Mouse (Mus musculus) lung, adult 18-20 months (tissue): ENCODE data around the gene Cfap70.

ENCODE experiments used
- DNase-seq, 2 experiments: peaks; one replicate each; pipeline ENCODE4 v3.0.0; 2022; ENCODE audit warnings: mixed read lengths in 2 of 2

The Cfap70 gene

DNA sequence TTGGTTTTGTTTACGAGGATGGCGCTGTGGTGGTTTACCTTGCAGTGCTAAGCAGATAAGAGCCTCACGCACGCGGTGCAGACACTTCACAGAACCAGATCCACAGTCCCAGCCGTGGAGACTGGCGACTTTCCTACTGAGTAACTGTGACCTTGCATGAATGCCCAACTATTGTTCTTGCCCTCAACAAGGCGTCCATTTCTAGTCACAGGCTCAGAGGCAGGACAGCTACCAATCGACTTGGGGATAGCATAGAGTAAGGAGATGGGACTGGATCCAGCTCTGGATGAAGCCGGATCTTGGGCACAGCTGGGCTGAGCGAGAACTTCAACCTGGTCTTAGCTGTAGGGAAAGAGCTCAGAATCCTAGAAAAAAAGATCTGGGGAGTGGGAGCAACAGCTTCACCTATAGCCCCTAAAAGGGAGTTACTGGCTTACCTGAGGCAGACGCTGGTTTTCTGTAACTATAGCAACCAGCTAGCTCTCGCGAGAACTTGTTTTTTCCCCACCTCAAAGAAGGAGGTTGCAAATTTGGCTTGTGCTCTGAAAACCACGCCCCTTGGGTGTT is at the start of gene Cfap70:
Gene Cfap70, minus strand, starts transcription at position 462 of the 567 bp plus-strand sequence.
- peak; percentile 68 to 78 for DNase-seq

DNA sequence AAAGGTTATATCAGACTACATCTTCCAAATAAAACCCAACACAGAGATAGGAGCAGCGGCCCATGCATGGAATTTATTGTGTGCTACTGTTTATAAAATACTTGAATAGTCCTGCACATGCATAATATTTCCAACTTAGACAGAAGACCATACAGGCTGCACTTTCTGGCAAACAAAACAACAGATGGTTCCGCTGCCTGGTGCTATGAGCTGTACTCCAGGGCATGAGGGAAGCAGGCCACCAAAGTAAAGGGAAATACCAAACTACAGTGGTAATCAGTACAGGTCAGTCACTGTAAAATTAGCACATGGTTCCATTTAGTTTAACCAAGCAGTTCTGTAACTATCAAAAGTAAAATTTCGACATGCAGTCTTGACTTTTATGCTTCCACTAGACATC is 48.0 kb upstream of the Cfap70 start:
- no peak for DNase-seq

DNA sequence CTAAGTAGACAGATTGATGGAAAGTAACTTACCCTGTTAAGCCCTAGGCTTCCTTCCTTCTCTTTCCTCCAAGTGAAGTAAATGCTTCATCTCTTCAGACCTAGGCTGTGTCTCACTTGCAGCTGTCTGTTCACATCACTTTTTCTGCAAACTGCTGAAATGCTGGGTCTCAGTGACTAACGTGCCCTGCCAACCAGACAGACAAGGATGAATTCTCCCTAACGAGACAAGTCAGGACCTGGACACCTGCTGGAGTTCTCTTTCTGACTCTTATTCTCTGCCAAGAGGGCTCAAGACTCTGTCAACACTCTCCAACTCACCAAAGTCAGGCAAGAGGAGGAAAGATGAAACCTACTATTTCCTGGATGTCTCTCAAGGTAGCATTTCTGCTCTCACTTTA is 44.6 kb upstream of the Cfap70 start, which contains the start of gene Mss51:
Gene Mss51, minus strand, starts transcription at position 299 of the 400 bp plus-strand sequence.
- DNase-seq: no peak

DNA sequence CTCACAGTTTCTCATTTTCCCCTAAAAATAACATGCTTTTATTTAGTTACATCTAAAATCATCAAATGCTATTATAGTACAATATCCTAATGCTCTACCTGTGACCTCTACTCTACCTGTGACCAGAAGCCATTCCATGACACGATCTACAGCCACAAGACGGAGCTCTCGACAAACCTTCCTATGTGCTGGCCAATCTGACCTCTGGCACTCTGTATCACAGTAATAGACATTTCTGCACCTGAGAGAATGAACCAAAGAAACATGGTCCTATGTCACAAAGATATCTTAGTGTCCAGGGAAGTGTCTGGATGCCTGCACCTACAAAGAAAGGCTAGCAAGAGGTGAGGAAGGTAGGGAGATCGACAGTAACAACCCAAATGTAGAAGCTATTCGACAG is 34.0 kb upstream of the Cfap70 start:
- no peak for DNase-seq

DNA sequence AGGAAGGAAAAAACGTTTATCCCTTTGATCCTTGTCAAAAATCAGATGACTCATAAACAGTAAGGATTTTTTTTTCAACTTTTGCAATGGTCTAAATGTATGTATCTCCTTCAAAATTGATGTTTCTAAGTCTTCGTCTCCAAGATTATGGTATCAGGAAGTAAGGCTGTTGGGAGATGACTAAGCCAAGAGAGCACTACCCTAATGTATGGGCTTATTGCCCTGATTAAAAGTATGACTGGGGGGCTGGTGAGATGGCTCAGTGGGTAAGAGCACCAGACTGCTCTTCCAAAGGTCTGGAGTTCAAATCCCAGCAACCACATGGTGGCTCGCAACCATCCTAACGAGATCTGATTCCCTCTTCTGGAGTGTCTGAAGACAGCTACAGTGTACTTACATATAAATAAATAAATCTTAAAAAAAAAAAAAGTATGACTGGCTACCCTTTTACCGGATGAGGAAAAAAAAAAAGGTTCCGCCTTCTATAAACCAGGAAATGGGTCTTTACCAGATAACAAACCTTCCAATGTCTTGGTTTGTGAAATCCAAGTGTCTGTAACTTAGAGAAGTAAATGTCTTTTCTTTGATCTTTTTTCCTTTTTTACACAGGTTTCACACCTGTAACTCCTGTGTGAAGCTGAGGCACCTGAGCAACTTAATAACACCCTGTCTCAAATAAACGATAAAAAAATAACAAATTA is 30.2 kb upstream of the Cfap70 start:
- no peak for DNase-seq

DNA sequence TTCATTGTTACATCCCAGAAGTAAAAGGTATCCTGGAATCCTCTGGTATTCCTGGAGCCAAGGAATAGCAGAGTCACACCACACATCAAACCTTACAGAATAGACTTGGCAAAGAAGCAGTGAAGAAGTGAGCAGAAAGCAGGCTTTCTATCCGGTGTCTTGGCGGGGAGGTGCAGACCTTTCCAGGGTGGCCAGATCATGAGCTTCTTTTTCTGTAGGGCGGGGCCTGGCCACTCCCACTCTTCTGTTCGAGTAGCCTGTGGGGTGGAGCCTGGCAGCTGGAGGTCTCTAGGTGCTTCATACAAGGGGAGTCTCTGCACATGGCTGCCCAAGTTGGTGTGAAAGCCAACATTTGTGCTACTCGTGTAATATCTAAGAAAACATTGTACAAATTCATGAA is 29.2 kb upstream of the Cfap70 start:
- DNase-seq: peak; percentile 41 to 46

DNA sequence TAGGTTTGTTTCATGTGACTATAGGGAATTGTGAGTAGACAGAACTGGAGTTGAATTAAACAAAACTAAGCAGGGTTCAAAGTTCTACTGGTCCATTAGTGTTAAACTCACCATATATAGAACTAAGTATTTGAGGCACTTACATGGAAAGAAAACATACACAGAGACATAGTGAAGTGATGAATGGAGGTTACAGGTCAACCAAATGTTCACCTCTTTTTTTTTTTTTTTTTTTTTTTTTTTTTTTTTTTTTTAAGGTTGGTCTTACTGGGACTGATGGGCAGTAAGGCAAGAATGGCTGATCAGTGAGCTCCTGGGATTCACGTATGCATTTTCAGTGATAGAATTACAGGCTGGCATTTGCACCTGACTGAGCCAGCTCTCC is 28.2 kb upstream of the Cfap70 start:
- DNase-seq: no peak

DNA sequence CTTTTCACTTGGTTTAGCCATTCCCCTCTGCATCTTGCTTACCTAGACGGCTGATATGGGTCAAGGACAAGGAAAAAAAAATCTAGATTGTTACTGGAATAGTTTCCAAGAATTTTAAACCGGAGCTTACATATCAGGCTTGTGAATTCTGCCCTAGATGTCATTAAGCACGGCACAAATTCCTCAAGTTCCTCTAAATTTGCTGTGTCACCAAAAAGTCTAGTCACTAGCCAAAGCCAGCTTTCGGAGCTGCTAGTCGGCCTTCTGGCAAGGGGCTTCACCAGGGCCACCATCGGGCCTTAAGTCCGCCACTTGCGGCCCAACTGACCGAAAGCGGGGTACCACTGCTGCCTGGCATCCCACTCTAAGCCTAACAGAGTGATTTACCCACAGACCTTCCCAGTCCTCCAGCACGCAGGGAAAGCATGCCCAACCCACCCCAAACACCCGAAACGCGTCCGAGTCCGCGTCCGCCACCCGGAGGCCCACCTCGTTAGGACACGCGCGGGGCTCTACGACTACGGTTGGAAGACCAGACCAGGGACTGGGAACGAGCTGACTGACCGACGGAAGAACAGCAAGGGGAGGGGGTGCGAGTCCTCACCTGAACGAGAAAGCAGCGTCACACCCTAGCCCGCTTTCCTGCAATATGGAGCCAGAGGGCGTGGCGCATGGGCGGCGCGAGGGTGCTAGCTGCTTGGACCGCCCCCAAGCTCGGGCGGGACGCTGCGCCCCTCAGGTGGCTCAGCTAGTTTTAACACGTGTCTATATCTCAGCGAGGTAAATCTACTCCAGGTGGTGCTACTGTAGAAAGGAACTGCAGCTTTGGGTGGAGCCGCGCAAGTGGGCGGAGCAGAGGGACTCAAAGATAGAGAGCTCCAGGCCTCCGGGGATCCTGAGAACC is 27.5 kb upstream of the Cfap70 start, which contains the start of gene Anxa7:
Gene Anxa7, minus strand, starts transcription at position 843 of the 904 bp plus-strand sequence.
- DNase-seq: peak; percentile 89 to 92

DNA sequence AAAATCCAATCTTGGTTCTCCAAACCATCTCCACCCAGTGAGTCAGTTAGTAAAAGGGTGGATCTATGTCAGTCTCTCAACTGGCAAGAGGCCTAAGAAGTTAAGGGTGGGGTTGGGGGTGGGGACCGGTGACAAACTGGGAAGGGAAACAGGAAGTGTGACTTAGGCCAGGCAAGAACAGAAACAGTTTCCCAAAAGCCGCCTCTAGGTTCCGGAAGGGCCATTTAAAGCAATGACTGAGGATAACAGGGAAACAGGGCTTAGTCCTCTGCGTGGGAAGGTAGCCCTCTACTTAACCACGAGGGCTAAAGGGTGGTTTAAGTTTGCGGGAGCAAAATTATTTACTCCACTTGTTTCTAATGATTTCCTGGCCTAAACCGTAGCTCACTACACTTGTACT is 26.8 kb upstream of the Cfap70 start:
- peak; percentile 71 to 82 for DNase-seq

DNA sequence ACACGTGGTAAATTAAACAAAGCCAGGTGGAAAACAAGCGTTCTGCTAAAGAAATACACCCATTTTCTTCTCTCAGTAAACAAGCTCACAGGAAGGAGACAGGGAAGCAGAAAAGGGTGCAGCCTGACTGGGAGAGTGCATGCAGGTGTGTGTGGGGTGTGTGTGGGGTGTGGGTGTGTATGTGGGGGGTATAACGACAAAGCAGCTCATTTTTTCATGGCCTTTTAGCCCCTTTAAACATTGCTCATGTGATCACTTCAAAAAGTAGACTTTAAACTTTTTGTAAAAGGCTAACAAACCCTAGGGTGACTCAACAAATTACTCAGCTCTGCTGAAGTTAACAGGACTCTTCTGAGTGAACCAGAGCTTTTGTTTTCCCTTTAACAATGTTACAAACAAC is 26.4 kb upstream of the Cfap70 start:
- DNase-seq: no peak

DNA sequence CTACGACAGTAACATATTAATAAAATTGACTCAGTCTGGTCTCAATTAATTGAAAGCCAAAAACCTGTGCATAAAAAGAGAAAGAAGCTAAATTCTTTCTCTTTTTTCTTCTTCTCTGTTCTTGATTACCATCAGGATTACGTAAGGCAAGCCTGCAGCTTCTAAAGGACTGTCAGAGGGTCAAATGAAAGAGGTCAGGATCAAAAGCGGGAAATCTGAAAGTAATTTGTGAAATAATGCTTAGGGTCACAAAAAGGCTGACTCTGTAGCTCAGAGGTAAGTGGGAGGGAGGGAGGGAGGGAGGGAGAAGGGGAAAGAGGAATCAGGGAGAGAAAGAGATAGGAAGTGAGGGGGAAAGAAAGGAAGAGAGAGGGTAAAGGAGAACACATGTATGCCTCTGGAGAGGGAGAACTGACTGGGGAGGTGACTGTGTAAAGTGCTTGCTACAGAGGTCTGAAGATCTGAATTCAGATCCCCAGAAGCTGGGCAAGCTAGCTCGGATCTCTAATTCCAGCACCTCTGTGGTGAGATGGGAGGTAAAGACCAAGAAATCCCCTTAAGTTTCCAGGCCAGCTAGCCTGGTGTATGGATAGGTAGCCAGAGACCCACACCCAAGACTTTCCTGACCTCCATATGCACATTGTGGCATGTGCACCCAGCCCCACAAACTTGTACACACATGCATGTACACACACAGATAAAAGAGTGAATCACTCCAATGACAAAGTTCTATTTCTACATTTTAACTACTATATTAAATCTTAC is 25.4 kb upstream of the Cfap70 start:
- no peak for DNase-seq

DNA sequence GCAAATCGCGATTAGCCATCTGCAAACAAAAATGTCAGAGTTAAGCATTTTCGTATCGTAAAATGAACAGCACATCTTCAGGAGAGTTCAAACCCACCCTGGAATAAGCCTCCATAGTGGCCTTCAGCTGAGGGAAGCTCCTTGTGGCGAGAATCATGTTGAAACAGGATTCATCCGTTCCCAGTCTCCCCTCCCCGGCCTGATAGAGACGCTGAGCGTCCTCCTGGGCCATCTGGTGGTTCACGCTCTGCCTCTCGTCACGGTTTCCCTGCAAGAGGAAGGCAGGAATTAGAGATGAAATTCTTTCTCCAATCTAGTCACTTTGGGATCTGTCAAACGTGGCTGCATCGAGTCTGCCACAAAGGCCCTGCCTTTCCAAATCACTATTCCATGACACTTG is 8.2 kb upstream of the Cfap70 start:
- no peak for DNase-seq

DNA sequence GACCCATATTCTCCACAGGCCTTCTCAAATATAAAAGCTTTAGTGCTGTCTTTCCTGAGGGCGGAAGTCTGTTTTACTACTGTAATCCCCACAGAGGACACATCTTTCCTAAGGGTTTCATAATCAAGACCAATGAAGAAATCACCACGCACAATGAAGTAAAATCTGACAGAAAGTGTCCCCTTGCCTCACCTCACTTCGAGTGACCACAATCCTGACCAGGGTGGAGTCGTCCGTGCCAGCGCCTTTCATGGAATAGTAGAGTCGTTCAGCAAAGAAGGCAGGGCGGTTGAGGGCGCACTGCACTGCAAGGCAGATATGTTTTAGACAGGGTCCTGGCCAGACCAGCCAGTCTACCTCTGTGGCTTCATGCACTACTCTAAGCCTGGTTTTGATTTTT is 6.4 kb upstream of the Cfap70 start:
- no peak for DNase-seq

DNA sequence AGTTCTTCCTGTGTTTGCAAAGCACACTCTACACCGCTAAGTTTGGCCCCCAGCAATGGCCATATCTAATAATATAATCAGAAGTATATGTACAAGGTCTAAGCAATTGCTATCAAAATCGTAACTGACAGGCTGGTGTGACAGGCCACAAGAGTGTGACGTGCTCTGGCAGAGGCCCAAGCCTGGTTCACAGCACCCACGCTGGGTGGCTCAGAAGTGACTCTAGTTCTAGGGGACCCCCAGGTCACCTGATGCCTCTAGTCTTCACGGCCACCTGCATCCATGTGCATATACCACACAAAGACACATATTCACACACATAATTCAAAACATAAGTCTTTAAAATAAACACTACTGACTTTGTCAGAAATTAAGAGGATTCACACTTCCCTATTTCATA is 903 bp upstream of the Cfap70 start:
- no peak for DNase-seq

DNA sequence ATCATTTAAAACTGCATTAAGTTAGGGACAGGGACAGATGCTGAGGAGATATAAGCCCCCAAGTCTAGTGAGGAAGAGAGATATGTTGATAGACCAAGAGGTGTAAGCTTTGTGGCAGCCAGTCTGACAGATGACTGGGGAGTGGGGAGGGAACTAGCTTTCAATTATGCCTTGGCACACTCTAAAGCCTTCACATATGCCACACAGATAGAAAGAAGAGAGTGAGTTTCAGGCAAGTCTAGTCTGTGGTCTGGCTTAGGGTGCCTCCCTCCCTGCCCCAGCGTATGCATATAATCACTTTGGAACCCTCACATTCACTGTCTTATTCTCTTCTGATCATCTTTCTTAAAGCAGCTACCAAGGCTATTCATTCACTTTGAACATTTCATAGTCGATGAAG is 724 bp downstream of the Cfap70 start:
- DNase-seq: no peak

DNA sequence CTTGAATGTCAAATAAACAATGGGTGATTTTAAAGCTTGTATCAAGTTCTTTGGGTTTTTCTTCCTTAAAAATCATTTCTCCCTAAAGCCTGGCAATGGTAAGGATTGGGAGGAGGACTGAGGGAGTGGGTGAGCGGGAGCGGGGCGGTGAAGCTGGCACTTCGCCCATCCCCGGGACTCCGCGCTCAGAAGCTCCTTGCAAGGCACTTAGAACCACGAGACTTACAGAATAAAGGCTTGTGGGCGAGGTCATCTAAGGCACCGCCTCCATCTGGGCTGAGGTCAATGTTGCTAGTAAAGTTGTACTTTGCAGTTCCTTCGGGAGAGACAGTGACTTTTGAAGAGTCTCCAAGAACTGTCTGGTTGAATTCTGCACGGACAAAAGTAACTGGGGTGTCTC is 4.8 kb downstream of the Cfap70 start:
- DNase-seq: peak in 1 of 2 experiments; percentile 10

DNA sequence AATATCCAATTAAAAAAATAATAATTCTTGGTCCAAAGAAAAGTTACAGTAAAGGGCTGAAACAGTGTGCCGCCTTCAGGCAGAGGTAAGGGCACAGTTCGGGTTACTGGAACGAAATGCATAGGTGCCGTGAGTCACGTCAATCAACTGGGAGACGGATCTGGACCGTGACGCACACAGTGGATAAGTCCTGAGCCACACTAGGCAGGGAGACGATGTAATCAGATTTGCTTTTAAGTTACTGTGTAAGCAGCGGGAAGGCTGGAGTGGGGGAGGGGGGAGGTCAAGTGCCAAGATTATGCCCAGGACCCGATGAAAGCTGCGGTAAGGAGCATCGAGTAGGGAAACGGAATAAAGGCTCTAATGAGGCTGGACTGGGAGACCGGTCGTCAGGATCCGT is 9.8 kb downstream of the Cfap70 start:
- DNase-seq: no peak

DNA sequence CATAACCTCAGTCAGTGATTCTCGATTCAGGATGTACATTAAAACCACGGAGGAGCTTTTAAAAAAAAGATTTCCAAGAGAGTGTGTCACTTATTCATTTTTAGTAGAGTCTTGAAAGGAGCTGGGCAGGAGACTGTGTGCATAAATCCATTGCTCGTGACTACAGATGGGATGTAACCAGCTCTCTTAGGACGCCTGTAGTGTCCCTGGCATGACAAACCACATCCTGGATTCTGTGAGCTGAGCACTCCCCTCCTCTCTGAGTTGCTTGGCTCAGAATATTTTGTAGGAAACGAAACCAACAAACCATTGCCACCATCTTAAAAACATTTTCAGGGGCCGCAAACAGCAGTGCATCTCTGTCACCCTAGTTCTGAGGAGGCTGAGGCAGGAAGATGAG is 15.1 kb downstream of the Cfap70 start:
- DNase-seq: no peak

DNA sequence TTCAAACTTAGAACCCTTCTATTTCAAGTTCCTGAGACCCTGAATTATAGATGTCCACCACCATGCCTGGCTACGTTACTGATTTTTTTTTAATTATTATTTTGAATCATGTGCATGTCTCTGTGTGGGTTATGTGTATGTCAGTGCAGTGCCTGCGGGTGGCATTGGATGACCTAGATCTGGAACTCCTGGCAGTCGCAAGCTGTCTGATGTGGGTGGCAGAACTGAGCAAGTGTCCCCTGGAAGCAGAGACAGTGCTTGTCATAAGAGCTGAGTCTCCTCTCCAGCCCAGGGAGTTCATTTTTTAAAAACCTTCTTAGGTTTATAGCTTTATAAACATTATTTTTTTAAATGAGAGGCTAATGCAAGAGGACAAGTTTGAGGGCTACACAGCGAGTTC is 19.6 kb downstream of the Cfap70 start:
- DNase-seq: no peak

DNA sequence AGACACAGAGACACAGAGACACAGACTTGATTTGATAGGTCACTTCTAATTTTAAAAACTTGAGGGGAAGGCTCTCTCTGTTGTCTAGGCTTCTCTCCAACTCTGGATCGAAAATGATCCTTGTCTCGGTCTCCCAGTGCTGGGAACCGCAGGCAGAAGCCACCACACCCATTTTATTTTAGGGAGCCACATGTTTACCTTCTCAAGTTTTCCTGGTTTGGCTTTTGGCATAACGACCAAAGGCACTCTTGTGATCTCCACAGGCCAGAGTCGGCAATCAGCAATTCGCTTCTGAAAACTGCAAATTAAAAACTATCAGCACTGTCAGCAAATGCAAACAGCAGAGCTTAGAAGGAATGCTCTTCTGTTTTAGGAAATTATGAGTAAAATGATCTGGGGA is 20.3 kb downstream of the Cfap70 start:
- DNase-seq: no peak

DNA sequence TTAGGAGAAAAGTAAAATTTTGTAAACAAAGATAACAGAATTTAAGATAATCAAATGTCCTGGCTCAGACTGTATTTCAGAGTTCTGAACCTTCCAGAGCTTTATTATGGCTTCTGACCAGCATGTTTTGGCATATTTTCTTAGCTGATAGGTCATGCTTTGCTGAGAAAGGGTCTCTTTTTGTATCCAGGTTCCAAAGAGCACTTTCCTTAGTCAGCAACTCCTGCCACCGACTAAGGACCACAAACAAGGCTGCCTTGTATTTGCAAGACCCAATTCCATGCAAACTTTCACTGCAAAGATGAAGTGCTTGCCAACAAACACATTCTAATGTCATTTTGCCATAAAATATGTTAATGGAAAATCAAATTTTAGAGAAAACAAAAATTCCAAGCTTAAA is 22.2 kb downstream of the Cfap70 start:
- no peak for DNase-seq

DNA sequence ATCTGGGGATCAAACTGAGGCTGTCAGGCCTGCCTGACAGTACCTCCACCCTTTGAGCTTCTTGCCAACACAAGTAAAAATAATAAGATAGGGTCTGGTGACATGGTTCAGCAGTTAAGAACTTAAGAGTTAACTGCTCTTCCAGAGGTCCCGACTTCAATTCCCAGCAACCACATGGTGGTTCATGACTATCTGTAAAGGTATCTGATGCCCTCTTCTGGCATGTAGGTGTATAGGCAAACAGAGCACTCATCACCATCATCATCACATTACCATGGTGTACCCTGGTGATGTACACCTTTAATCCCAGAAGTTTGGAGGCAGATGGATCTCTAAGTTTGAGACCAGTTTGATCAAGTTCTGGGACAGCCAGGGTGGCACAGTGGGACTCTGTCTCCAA is 23.4 kb downstream of the Cfap70 start:
- DNase-seq: no peak

DNA sequence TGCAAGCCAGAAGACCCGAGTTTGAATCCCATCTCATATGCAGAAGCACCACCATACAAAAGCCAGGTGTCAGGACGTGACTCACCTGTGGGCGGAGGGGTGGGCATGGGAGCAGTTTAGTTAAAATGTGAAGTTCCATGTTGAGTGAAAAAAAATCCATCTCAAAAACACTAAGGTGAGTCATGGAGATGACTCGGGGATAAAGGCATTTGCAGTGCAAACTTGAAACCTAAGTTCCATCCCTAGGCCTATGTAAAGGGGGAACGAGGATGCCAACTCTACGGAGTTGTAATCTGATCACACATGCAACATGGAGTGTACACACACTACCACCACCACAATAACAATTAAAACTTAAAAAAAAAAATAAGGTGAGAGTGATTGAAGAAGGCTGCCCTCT is 29.0 kb downstream of the Cfap70 start:
- no peak for DNase-seq
